Mouse (Mus musculus): ENCODE data around the gene Selenop. TPM values are rescaled to one million over a fixed set of nuclear protein-coding genes. Genes with fewer than 3 reads are reported as not detected.

Selenop gene
- total RNA-seq, 2 experiments from 2014 or later, result 302 to 352 TPM

GRCm38 (mm10) chr15:3264828-3265227, 3.5 kb upstream of the Selenop start:
- intact Hi-C loops (cut with DNase I), result no loop called here
- DNase-seq (ENCODE audit: low spot score in 2 of 2), result no peak

DNA sequence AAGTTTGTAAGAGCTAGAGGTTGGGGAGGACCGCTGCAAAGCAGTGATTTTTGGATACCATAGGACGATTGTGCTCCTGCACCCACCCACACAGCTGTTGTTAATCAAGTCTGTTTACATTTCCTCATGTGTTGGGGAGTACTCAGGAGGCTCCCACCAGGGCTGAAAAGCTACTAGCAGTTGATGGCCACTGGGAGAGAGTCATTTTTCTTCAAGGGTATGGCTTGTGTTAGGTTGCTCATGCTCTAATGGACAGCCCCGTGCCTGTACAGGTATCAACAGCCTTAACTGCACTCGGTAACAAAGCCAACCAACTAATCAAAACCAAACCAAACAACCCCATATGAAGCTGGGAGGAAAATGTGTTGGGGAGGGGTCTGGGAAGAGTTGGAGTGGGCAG, 1.1 kb downstream of the Selenop start:
- intact Hi-C loops (cut with DNase I), result no loop called here
- DNase-seq (ENCODE audit: low spot score in 2 of 2), result no peak

GRCm38 (mm10) chr15:3269996-3270645, 1.8 kb downstream of the Selenop start:
- DNase-seq (ENCODE audit: low spot score in 2 of 2), result peak in 1 of 2 experiments; percentile 25
- intact Hi-C loops (cut with DNase I), result loop anchor here (2.0 kb wide), 1 partner anchor 37 kb away; no protein-coding TSS in a partner anchor

- intact Hi-C loops (cut with DNase I), result loop anchor here (2.0 kb wide), 1 partner anchor 38 kb away; no protein-coding TSS in a partner anchor
Observed at GRCm38 (mm10) chr15:3270646-3271077, 2.3 kb downstream of the Selenop start.

DNA sequence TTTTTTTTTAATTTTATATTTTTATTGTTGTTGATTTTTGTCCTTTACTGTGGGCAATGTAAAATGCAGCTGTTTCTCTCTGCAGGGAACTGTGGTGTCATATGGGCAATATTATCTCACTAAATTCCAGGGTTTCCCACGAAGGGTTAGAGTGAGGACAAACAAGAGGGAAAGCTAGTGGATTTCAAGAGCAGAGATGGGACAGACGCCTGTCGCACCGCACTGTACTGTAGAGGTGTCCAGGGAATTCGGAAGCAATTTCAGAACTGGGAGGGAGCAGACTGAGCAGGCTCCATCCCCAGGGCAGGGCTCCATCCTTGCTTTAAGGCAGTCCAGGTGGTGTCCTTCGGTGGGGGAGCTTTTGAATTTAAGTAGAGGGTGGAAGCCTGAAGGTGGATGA, 2.9 kb downstream of the Selenop start:
- no peak for DNase-seq (ENCODE audit: low spot score in 2 of 2)
- intact Hi-C loops (cut with DNase I), result loop anchor here (2.0 kb wide), 1 partner anchor 38 kb away; no protein-coding TSS in a partner anchor

More at GRCm38 (mm10) chr15:3270646-3271077, 2.3 kb downstream of the Selenop start:
- peak; percentile 31 to 51 for DNase-seq (ENCODE audit: low spot score in 2 of 2)

GRCm38 (mm10) chr15:3273191-3273590, 4.8 kb downstream of the Selenop start:
- intact Hi-C loops (cut with DNase I), result no loop called here
- DNase-seq (ENCODE audit: low spot score in 2 of 2), result no peak

DNA sequence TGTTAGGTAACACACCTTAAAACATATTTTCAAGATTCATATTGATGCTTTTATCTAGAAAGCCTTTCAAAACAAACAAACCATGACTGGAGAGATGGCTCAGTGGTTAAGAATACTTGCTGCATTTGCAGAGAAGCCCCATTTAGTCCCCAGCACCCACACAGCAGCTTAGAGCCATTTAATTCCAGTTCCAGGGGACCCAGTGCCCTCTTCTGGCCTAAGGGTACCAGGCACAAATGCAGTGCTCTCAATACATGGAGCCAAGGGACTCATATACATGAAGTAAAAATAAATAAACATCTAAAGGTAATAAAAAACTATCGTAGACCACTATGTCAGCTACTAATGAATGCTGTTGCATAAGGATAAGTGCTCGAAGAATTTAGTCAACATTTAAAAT, 9.0 kb downstream of the Selenop start:
- DNase-seq (ENCODE audit: low spot score in 2 of 2), result no peak
- intact Hi-C loops (cut with DNase I), result no loop called here

- intact Hi-C loops (cut with DNase I), result no loop called here
- no peak for DNase-seq (ENCODE audit: low spot score in 2 of 2)
Observed at GRCm38 (mm10) chr15:3279242-3279641, 10.9 kb downstream of the Selenop start.

- intact Hi-C loops (cut with DNase I), result no loop called here
- no peak for DNase-seq (ENCODE audit: low spot score in 2 of 2)
Observed at GRCm38 (mm10) chr15:3281216-3281615, 12.9 kb downstream of the Selenop start.

DNA sequence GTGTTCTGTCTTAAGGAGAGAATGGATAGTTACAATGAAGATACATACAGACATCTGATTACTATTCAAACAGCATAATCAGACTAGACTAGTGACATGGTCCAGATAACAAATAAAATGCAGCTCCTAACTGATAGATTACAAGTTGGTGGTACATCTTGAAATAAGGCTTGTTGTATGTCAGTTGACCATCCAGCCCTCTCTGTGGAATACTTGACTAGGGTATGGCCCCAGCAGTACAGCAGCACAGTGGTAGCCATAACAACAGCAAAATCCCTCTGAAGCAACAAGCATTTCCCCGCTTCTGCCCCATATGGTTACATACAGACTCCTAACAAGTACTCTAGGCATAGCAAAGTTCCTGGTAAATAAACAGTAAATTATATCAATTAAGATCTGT, 13.4 kb downstream of the Selenop start:
- intact Hi-C loops (cut with DNase I), result no loop called here
- no peak for DNase-seq (ENCODE audit: low spot score in 2 of 2)

GRCm38 (mm10) chr15:3286032-3286431, 17.7 kb downstream of the Selenop start:
- no peak for DNase-seq (ENCODE audit: low spot score in 2 of 2)
- intact Hi-C loops (cut with DNase I), result no loop called here

DNA sequence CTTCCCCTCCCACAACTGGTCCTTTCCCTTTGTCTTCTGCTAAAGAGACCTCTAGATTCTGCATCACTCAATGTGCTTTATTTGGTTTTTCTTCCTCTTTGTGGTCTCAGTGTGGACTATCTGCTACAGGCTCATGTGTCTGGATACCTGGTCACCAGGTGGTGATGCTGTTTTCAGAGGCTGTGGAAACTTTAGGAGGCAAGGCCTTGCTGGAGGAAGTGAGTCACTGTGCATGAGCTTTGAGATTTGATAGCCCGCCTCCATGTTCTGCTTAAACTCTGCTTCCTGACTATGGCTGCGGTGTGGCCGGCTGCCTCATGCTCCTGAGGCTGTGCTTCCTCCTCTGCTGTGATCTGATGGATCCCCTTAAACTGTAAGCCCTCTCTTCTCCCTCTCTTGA, 22.1 kb downstream of the Selenop start:
- no peak for DNase-seq (ENCODE audit: low spot score in 2 of 2)
- intact Hi-C loops (cut with DNase I), result loop anchor here (10.0 kb wide), 4 partner anchors 614 to 1814 kb away; partner anchors contain the start of gene Card6

DNA sequence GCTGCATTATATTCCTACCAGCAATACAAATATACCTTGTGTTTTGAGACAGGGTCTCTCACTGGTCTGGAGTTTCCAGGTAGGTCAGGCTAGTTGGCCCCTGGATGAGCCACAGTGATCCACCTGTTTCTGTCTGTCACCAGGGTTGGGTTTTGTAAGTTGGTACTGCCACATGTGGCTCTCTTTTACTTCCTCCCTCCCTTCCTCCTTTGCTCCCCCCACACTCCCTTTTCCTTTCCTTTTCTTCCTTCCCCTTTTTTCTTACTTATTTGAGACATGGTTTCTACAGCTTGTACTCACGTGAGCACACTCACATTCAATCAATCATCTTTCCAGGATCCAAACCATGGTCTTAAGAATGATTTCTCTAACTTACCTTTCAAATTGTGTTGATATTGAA, 25.1 kb downstream of the Selenop start:
- DNase-seq (ENCODE audit: low spot score in 2 of 2), result no peak
- intact Hi-C loops (cut with DNase I), result loop anchor here (10.0 kb wide), 4 partner anchors 611 to 1811 kb away; partner anchors contain the start of gene Card6

DNA sequence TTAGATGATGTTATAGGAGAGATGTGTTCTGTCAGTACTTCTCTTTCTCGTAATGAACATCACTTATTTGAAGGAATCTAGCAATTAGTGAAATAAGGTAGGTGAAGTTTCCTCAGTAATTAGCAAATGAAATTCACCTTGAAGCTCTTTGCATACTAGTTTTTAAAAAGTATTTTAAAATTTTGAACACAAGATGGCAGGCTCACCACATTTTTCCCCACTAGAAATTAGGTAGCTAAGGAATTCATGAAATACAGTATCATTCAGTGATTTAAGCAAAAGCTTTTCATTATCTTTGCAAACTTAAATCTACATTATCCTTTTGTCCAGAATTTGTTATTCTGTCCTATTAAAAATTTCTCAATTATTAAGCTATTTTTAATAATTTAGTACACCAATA, 27.6 kb downstream of the Selenop start:
- DNase-seq (ENCODE audit: low spot score in 2 of 2), result peak in 1 of 2 experiments; percentile 28
- intact Hi-C loops (cut with DNase I), result loop anchor here (5.0 to 10.0 kb wide), 5 partner anchors 291 to 1809 kb away; partner anchors contain the start of gene Card6

- intact Hi-C loops (cut with DNase I), result loop anchor here (5.0 to 10.0 kb wide), 5 partner anchors 290 to 1807 kb away; partner anchors contain the start of gene Card6
Observed at GRCm38 (mm10) chr15:3297615-3298014, 29.3 kb downstream of the Selenop start.

GRCm38 (mm10) chr15:3300361-3301100, 32.2 kb downstream of the Selenop start:
- no peak for DNase-seq (ENCODE audit: low spot score in 2 of 2)
- intact Hi-C loops (cut with DNase I), result no loop called here

More at GRCm38 (mm10) chr15:3297615-3298014, 29.3 kb downstream of the Selenop start:
- no peak for DNase-seq (ENCODE audit: low spot score in 2 of 2)

DNA sequence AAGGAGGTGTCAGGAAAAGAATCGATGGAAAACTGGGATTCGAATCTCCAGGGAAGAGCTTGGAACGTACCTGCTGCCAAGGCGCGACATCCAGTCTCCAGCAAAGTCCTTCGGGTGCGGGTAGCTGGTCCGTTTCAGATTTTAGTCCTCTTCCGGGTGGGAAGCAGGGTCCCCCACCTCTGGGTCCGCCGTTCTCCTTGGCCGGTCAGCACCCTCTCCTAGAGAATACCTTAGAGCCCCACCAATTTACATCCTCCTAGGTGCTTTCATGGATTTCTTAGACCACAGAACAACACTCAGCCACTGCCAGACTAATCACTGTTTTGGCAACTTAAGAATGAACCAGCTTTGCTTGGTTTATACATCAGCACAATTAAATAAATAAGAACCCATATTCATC, 35.1 kb downstream of the Selenop start, which contains the start of gene Ccdc152:
TSS of gene Ccdc152 (minus strand) at position 101 of the 400 bp plus-strand sequence.
- no peak for DNase-seq (ENCODE audit: low spot score in 2 of 2)
- intact Hi-C loops (cut with DNase I), result no loop called here

DNA sequence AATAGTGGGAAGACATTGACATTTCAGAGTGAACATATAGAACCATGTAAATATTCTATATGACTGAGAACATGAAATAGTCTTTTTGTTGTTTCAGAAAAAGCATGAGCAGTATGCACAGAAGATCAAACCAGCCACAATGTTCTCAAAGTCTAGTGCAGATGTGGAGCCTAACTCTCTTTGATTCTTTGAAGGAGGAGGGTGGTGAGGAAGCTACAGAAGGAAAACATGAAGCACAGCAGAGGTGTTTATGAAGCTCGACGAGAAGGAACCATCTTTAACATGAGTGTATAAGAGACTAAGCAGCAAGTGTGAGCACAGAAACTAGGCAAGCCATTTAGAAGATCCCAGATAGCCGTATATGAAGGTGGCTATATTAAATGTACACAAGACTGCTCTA, 41.5 kb downstream of the Selenop start:
- intact Hi-C loops (cut with DNase I), result no loop called here
- no peak for DNase-seq (ENCODE audit: low spot score in 2 of 2)

GRCm38 (mm10) chr15:3312937-3313336, 44.6 kb downstream of the Selenop start:
- DNase-seq (ENCODE audit: low spot score in 2 of 2), result peak; percentile 31 to 56
- intact Hi-C loops (cut with DNase I), result no loop called here

- intact Hi-C loops (cut with DNase I), result no loop called here
- no peak for DNase-seq (ENCODE audit: low spot score in 2 of 2)
Observed at GRCm38 (mm10) chr15:3316617-3317016, 48.3 kb downstream of the Selenop start.
